Mouse (Mus musculus) thymus, postnatal 36 days (tissue): ENCODE results near the gene Cpm.

Experiments
- DNase-seq, 2 experiments: peaks; one replicate each; pipeline ENCODE4 v3.0.0; 2022; ENCODE audit warnings: mixed read lengths in 2 of 2

Gene Cpm

DNA sequence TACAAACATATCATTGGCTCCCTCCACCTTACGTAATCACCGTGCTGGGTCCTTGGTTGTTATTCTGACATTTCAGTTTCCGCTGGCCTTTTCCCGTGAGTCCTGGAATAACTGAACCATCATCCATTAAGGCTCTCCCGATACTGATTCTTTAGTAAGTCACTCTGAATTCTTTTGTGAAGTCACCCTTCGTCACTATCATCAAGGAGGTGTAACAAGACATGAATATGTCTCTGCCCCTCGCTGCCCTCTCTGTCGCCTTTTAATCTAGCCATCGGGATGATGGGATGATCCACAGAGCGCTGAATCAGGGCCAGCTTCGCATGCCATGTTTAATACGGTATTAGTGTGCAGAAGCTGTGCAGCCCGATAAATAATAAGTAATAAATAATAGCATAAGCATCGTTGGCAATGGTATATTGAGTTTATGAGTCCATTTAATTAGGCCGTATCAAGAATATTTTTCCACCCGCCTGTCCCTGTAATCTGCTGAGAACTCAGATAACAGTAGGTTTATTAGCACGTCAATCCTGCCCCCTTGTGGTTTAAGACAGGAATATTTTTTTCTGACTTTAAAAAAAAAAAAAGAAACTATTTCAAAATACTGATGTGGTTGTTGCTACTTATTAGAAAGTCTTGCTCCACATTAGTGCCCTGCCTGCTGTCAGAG lies 47.5 kb downstream of the Cpm start:
- DNase-seq = no peak

- no peak for DNase-seq
These were observed 48.4 kb downstream of the Cpm start for GRCm38 (mm10) chr10:117677494-117678236.

- DNase-seq = no peak
These were observed 49.1 kb downstream of the Cpm start for GRCm38 (mm10) chr10:117678357-117678756.

GRCm38 (mm10) chr10:117679029-117679686 lies 49.9 kb downstream of the Cpm start:
- DNase-seq = no peak

GRCm38 (mm10) chr10:117679963-117680473 lies 50.7 kb downstream of the Cpm start:
- no peak for DNase-seq

DNA sequence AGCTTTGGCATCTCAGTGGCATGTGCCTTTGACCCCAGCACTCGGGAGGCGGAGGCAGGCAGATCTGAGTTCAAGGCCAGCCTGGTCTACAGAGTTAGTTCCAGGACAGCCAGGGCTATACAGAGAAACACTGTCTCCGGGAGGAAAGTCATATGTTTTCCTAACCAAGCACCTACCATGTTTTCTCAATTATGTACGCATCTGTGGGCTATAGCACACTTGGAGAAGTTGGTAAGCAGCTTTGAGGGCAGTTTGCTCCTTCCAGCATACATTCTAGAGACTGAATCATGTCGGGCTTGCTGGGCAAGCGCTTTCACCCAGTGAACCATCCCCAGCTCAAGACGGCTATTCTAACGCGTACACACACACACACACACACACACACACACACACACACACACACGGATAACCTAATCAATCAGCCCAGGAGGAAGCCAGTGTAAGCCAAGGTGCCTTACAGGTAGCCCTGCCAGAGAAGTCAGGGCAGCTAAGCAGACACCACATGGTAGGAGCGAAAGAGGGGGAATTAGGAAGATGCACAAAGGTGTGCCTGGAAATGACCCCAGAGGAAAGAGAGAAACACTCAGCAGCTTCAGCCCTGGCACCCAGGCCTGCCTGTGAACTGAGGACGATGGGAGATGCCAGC lies 51.7 kb downstream of the Cpm start:
- no peak for DNase-seq

GRCm38 (mm10) chr10:117681543-117681942 lies 52.2 kb downstream of the Cpm start:
- DNase-seq = no peak

- no peak for DNase-seq
These were observed 52.9 kb downstream of the Cpm start for GRCm38 (mm10) chr10:117681999-117682857.

DNA sequence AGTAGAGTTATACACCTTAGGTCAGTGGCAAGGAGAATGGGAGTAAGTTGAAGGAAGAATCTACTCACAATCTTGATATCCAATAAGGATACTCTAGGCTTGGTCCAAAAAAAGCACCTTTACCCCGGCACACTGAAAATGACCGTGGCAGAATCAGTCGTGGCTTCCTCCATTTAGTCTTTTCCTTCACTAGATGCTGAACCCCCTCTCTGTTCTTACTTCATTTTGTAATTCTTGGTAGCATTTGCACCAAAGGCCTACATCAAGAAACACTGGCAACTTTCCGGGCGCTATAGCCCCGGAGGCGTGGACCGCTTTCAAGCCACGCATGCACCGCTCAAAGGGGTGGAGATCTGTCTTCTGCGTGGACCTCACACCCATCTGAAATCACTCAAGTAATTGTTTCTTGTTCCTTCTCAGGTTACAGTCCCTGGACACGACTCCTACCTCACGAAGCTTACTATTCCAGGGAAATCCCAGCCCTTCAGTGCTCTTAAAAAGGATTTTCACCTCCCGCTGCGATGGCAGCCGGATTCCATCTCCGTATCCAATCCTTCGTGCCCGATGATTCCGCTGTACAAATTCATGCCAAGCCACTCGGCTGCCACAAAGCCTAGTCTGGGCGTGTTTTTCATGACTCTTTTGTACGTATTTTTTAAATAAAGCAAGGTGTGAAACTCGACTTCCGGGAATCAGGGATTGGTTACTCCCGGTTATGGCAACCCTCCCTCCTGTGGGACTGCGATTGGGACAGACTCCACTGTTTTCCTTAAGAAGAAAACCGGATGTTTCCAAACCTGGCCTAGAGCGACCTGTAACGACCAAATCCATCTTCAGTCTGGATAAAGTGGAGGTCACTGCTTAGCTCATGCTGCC lies 53.8 kb downstream of the Cpm start:
- no peak for DNase-seq

DNA sequence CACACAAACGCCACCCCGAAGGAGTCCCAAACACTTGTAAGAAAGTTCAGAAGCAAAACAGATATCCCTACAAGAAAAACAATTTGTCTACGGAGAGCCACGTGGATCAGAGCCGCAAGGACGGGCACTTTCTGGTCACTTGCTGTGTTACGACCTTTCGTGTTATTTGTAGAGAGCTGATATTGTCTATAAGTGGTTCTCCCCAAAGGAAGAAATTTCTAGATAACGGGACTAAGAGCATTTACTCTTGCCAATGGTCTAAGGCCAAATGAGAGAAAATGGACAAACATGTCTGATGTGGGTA lies 54.4 kb downstream of the Cpm start:
- DNase-seq = no peak

DNA sequence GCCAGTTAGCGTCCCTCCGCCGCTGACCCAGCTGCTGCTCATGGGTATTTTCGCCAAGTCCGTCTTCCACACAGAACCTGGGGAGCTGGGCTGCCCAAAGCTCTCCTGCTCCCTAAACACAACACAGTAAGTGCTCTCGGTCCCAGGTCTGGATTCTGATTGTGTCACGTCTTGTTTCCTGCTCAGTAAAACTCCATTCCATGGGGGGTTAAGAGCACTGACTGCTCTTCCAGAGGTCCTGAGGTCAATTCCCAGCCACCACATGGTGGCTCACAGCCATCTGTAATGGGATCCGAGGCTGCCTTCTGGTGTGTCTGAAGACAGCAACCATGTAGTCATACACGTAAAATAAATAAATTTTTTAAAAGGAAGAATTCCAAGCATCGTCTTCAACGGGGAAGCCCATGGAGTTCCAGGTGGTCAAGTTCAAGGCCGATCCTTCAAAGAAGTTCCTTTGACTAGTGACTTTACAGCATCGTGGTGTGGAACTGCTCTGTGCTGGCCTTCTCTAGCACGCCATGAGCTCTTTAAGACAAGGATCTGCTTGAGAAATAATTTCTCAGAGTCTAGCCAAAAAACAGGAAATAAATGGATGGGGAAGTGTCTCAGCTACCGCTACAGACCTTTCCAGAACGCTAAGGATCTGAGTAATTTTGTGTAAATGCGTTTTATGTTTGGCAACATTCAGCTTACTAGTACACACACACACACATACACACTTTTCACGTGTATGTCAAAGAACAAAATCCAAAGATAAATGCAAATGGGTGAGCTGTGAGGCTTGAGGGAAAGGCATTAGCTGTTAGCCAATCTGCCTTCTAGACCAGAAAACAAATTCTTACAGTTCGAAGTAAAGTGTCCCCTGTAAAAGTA lies 55.2 kb downstream of the Cpm start:
- DNase-seq = no peak

DNA sequence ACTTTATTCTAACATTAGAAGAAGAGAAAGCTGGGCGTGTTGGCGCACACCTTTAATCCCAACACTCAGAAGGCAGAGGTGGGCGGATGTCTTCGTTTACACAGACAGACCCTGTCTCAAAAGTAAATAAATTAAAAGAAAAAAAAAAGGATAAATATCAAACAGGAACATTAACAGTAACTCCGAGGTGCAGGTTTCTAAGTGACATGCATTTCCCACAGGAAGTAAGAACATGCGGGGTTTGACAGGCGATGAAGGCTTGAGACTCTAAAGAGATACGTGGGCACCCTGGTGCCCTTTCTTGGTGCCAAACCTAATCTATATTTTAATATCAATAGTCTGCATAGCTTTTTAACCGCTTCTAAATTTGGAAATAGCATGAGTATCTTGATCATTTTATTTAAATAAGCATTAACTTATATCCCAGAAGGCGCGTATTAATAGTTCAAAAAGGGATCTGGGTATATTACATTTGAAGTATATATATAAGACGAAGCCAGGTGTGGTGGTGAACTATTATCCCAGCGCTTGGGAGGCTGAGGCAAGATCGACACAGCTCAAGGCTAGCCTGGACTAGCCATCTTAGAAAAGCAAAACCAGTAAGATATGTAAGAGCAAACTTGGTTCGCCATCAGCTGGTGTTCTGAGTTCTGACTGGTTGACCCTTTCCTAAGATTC lies 56.0 kb downstream of the Cpm start:
- DNase-seq = no peak

- DNase-seq = no peak
These were observed 56.7 kb downstream of the Cpm start for GRCm38 (mm10) chr10:117685849-117686591.

- DNase-seq = no peak
These were observed 57.7 kb downstream of the Cpm start for GRCm38 (mm10) chr10:117687018-117687417.

DNA sequence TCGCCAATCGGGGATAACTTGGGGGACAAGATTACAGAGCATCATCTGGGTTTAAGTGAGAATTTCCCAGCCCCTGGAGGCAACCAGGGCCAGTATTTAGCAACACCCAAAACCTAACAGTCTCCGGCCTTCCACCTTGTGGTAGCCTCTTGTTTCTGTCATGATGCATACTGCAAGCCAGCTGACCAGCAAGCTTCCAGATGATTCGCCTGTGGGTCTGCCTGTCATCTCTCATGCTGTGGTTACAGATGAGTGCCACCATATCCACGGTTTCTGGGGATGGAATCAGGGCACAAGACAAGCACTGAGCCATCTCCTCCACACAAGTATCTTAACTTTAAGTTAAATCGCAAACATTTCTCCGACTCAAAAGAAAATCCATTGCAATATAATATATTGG lies 58.3 kb downstream of the Cpm start:
- no peak for DNase-seq

- peak in 1 of 2 experiments; percentile 35 for DNase-seq
These were observed 59.2 kb downstream of the Cpm start for GRCm38 (mm10) chr10:117688204-117689151.

DNA sequence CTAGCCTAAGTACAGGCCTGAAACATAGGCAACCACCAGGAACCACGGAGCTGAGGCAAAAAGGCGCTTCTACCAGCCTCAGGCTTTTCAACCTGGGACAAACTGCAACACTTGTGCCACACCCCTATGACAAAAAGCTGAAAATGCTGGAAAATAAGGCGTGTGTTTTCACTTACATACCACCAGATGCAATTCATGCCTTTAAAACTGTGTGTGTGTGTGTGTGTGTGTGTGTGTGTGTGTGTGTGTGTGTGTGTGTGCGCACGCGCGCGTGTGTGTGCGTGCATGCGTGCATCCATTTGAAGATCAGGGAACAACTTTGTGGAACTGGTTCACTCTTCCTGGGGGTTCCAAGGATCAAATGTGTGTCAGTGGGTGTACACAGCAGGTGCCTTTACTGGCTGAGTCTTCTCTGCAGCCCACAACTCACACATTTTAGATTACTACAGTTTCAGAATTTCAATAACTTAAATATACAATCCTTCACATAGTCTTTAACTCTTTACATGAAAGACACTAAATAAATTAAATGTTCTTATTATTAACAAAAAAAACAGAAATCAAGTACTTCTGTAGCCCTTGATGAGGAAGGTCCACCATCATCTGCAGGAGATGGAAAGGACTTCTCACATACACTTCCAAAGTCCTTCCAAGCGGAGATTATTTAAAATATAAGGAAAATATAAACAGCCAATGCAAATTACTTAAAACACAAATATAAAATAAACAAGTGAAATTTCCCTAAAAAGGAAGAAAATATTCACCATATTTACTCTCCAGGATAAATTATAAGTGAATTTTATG lies 60.2 kb downstream of the Cpm start:
- DNase-seq = no peak
